Mouse (Mus musculus): ENCODE measurements at regions not wholly inside any gene's neighbourhood (a gene's known extent, or its start where the extent isn't known, plus 50 kb on each side); places are given as distances from the start of the nearest gene placed in this dataset.

- H3K9me3 ChIP-seq (replicated peaks) = no peaks in the 10 kb centered on the region
- 85% methylated on average over 3 of the region's 3 CpGs for WGBS
- H3K4me1 ChIP-seq = no peaks in the 10 kb centered on the region
- no peak overlapping the region for H3K4me3 ChIP-seq (replicated peaks)
- ATAC-seq (ENCODE audit: insufficient number of reproducible peaks, low FRiP score, low TSS enrichment, low read depth) = no peak
- H3K27me3 ChIP-seq = no peaks in the 10 kb centered on the region
- no peak overlapping the region for H3K4me2 ChIP-seq (replicated peaks)
- no peak overlapping the region for H3K27ac ChIP-seq (replicated peaks)
- no peak overlapping the region for H3K9ac ChIP-seq
- no peaks in the 10 kb centered on the region for H3K36me3 ChIP-seq
These were observed 218.7 kb upstream of the Ptger4 start for GRCm38 (mm10) chr15:5462651-5463050.

GRCm38 (mm10) chr15:5464732-5465131 lies 220.7 kb upstream of the Ptger4 start:
- no peak overlapping the region for H3K4me3 ChIP-seq (replicated peaks)
- no peaks in the 10 kb centered on the region for H3K4me1 ChIP-seq
- WGBS = 80% methylated on average over 5 of the region's 5 CpGs
- no peak overlapping the region for H3K4me2 ChIP-seq (replicated peaks)
- no peak overlapping the region for H3K27ac ChIP-seq (replicated peaks)
- no peaks in the 10 kb centered on the region for H3K9me3 ChIP-seq (replicated peaks)
- no peak overlapping the region for H3K9ac ChIP-seq
- no peaks in the 10 kb centered on the region for H3K27me3 ChIP-seq
- H3K36me3 ChIP-seq = no peaks in the 10 kb centered on the region
- ATAC-seq (ENCODE audit: insufficient number of reproducible peaks, low FRiP score, low TSS enrichment, low read depth) = no peak

- Histone ChIP-seq H3K36me3 (no peaks in the 10 kb centered on the region), H3K27ac (replicated peaks) (no peak overlapping the region), H3K4me1 (no peaks in the 10 kb centered on the region), H3K9ac (no peak overlapping the region), H3K4me3 (replicated peaks) (no peak overlapping the region), H3K27me3 (no peaks in the 10 kb centered on the region), H3K9me3 (replicated peaks) (no peaks in the 10 kb centered on the region), H3K4me2 (replicated peaks) (no peak overlapping the region)
- no peak for ATAC-seq (ENCODE audit: insufficient number of reproducible peaks, low FRiP score, low TSS enrichment, low read depth)
- WGBS = 49% methylated on average over 3 of the region's 3 CpGs
These were observed 224.6 kb upstream of the Ptger4 start for GRCm38 (mm10) chr15:5468535-5469073.

GRCm38 (mm10) chr15:5475389-5475995 lies 231.5 kb upstream of the Ptger4 start:
- no peaks in the 10 kb centered on the region for H3K27me3 ChIP-seq
- H3K27ac ChIP-seq (replicated peaks) = no peak overlapping the region
- 47% methylated on average over 1 of the region's 1 CpGs for WGBS
- no peaks in the 10 kb centered on the region for H3K9me3 ChIP-seq (replicated peaks)
- no peaks in the 10 kb centered on the region for H3K36me3 ChIP-seq
- ATAC-seq (ENCODE audit: insufficient number of reproducible peaks, low FRiP score, low TSS enrichment, low read depth) = no peak
- H3K4me2 ChIP-seq (replicated peaks) = no peak overlapping the region
- no peak overlapping the region for H3K4me3 ChIP-seq (replicated peaks)
- no peaks in the 10 kb centered on the region for H3K4me1 ChIP-seq
- H3K9ac ChIP-seq = no peak overlapping the region

- no peak for ATAC-seq (ENCODE audit: insufficient number of reproducible peaks, low FRiP score, low TSS enrichment, low read depth)
- WGBS = 76% methylated on average over 3 of the region's 3 CpGs
- H3K36me3 ChIP-seq = no peaks in the 10 kb centered on the region
- H3K9me3 ChIP-seq (replicated peaks) = no peaks in the 10 kb centered on the region
- H3K9ac ChIP-seq = no peak overlapping the region
- no peak overlapping the region for H3K4me3 ChIP-seq (replicated peaks)
- H3K27ac ChIP-seq (replicated peaks) = no peak overlapping the region
- no peaks in the 10 kb centered on the region for H3K27me3 ChIP-seq
- no peaks in the 10 kb centered on the region for H3K4me1 ChIP-seq
- no peak overlapping the region for H3K4me2 ChIP-seq (replicated peaks)
These were observed 249.3 kb upstream of the Ptger4 start for GRCm38 (mm10) chr15:5493286-5493685.

- Histone ChIP-seq H3K27ac (replicated peaks) (no peak overlapping the region), H3K4me1 (no peaks in the 10 kb centered on the region), H3K4me3 (replicated peaks) (no peak overlapping the region), H3K36me3 (no peaks in the 10 kb centered on the region), H3K9me3 (replicated peaks) (no peaks in the 10 kb centered on the region), H3K4me2 (replicated peaks) (no peak overlapping the region), H3K27me3 (no peaks in the 10 kb centered on the region), H3K9ac (no peak overlapping the region)
- ATAC-seq (ENCODE audit: insufficient number of reproducible peaks, low FRiP score, low TSS enrichment, low read depth) = no peak
- 80% methylated on average over 8 of the region's 8 CpGs for WGBS
These were observed 251.3 kb upstream of the Ptger4 start for GRCm38 (mm10) chr15:5495187-5495849.

- Histone ChIP-seq H3K27me3 (no peaks in the 10 kb centered on the region), H3K4me1 (no peaks in the 10 kb centered on the region), H3K4me3 (replicated peaks) (no peak overlapping the region), H3K4me2 (replicated peaks) (no peak overlapping the region), H3K9me3 (replicated peaks) (no peaks in the 10 kb centered on the region), H3K36me3 (no peaks in the 10 kb centered on the region), H3K9ac (no peak overlapping the region), H3K27ac (replicated peaks) (no peak overlapping the region)
- WGBS = 80% methylated on average over 2 of the region's 2 CpGs
- ATAC-seq (ENCODE audit: insufficient number of reproducible peaks, low FRiP score, low TSS enrichment, low read depth) = no peak
These were observed 252.0 kb upstream of the Ptger4 start for GRCm38 (mm10) chr15:5495954-5496353.

GRCm38 (mm10) chr15:5504502-5504901 lies 260.5 kb upstream of the Ptger4 start:
- Histone ChIP-seq H3K36me3 (no peaks in the 10 kb centered on the region), H3K4me2 (replicated peaks) (no peak overlapping the region), H3K27me3 (no peaks in the 10 kb centered on the region), H3K27ac (replicated peaks) (no peak overlapping the region), H3K4me1 (no peaks in the 10 kb centered on the region), H3K9me3 (replicated peaks) (no peaks in the 10 kb centered on the region), H3K9ac (no peak overlapping the region), H3K4me3 (replicated peaks) (no peak overlapping the region)
- ATAC-seq (ENCODE audit: insufficient number of reproducible peaks, low FRiP score, low TSS enrichment, low read depth) = no peak
- 83% methylated on average over 3 of the region's 3 CpGs for WGBS

- no peaks in the 10 kb centered on the region for H3K4me1 ChIP-seq
- no peaks in the 10 kb centered on the region for H3K9me3 ChIP-seq (replicated peaks)
- H3K27me3 ChIP-seq = no peaks in the 10 kb centered on the region
- 79% methylated on average over 5 of the region's 5 CpGs for WGBS
- H3K36me3 ChIP-seq = no peaks in the 10 kb centered on the region
- no peak overlapping the region for H3K27ac ChIP-seq (replicated peaks)
- ATAC-seq (ENCODE audit: insufficient number of reproducible peaks, low FRiP score, low TSS enrichment, low read depth) = no peak
- H3K4me2 ChIP-seq (replicated peaks) = no peak overlapping the region
- H3K9ac ChIP-seq = no peak overlapping the region
- H3K4me3 ChIP-seq (replicated peaks) = no peak overlapping the region
These were observed 263.0 kb upstream of the Ptger4 start for GRCm38 (mm10) chr15:5506848-5507544.

- Histone ChIP-seq H3K4me1 (no peaks in the 10 kb centered on the region), H3K27me3 (no peaks in the 10 kb centered on the region), H3K4me3 (replicated peaks) (no peak overlapping the region), H3K9me3 (replicated peaks) (no peaks in the 10 kb centered on the region), H3K36me3 (no peaks in the 10 kb centered on the region), H3K27ac (replicated peaks) (no peak overlapping the region), H3K9ac (no peak overlapping the region), H3K4me2 (replicated peaks) (no peak overlapping the region)
- WGBS = 75% methylated on average over 3 of the region's 3 CpGs
- no peak for ATAC-seq (ENCODE audit: insufficient number of reproducible peaks, low FRiP score, low TSS enrichment, low read depth)
These were observed 263.5 kb upstream of the Ptger4 start for GRCm38 (mm10) chr15:5507545-5507913.

- no peaks in the 10 kb centered on the region for H3K36me3 ChIP-seq
- no peaks in the 10 kb centered on the region for H3K4me1 ChIP-seq
- no peak for ATAC-seq (ENCODE audit: insufficient number of reproducible peaks, low FRiP score, low TSS enrichment, low read depth)
- H3K27ac ChIP-seq (replicated peaks) = no peak overlapping the region
- WGBS = 50% methylated on average over 3 of the region's 3 CpGs
- no peak overlapping the region for H3K9ac ChIP-seq
- no peak overlapping the region for H3K4me2 ChIP-seq (replicated peaks)
- no peaks in the 10 kb centered on the region for H3K9me3 ChIP-seq (replicated peaks)
- no peak overlapping the region for H3K4me3 ChIP-seq (replicated peaks)
- no peaks in the 10 kb centered on the region for H3K27me3 ChIP-seq
These were observed 266.1 kb upstream of the Ptger4 start for GRCm38 (mm10) chr15:5510056-5510455.

All from embryonic facial prominence, embryonic 15.5 days (tissue).